1 mouse cellular context compared by ENCODE assay signal in genomic region chr4:59190650-59191424, GRCm38 (mm10).
TF ChIP-seq lines count a peak whose summit lies in the region.

No protein-coding gene starts in this region.

TF ChIP-seq in MEL, 35 proteins besides CTCF, POLR2A, EP300 and RAD21 (continued from another document):
- no peak for TF ChIP-seq NRF1 (IDR thresholded peaks at IDR 0.05; ENCODE audit: insufficient read depth, low read depth, low read length, poor library complexity, severe bottlenecking)
- peak; percentile 89 for TF ChIP-seq MAX (IDR thresholded peaks at IDR 0.05; ENCODE audit: low read length)
- TF ChIP-seq ZC3H11A (IDR thresholded peaks at IDR 0.05; ENCODE audit: low read depth, low read length) = no peak
- TF ChIP-seq USF1 (IDR thresholded peaks at IDR 0.05; ENCODE audit: low read depth, low read length) = no peak
- TF ChIP-seq ZMIZ1 (IDR thresholded peaks at IDR 0.05; ENCODE audit: low read depth, low read length) = no peak
TF ChIP-seq in MEL: peak in this region for 14.
